Comparison of ENCODE assay signal across 12 mouse cellular contexts in the genomic region with DNA sequence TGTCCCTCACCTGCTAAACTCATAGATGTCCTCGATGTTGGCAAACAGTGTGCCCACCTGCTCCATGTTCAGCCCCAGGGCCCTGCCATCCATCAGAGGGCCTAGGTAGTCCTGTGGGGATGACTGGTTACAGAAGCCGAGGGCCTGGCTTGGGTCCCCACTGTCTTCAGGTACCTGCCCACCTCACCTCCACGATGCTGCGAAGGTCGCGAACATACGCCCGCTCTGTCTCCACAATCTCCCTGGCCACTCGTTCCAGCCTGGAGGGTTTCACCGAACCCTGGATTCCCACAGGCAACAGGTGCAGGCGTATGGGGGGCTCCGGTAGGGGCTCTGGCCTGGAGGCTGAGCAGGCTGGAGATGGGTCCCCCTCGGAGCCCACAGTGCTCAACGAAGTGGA. TPM values are rescaled to one million over a fixed set of nuclear protein-coding genes. Genes with fewer than 3 reads are reported as not detected.
DNase-seq lines count a peak whose midpoint lies in the region; ATAC-seq and TF ChIP-seq lines count a peak whose summit lies in the region.
"Had no signal": no experiment of that assay in that cellular context is flagged by ENCODE, and none has a peak within 500 bp of the region (broad histone marks: within the 10 kb centered on the region; RNA-seq: fewer than 3 reads in every experiment).

No protein-coding gene starts in this region.

- no peak for TF ChIP-seq CTCF in hindbrain, postnatal 0 days (IDR thresholded peaks at IDR 0.05; ENCODE audit: low read depth)

- H3K27me3 ChIP-seq in hindbrain, embryonic 10.5 days (ENCODE audit: insufficient read depth, poor library complexity, severe bottlenecking) = no peaks in the 10 kb centered on the region
- H3K27me3 ChIP-seq in hindbrain, postnatal 0 days (ENCODE audit: insufficient read depth, low read length) = no peaks in the 10 kb centered on the region
- no peaks in the 10 kb centered on the region for H3K27me3 ChIP-seq in embryonic facial prominence, embryonic 12.5 days
- no peaks in the 10 kb centered on the region for H3K27me3 ChIP-seq in heart, embryonic 16.5 days (ENCODE audit: control insufficient read depth, insufficient read depth, low read length)
- peaks cover 16% of the 10 kb centered on the region for H3K27me3 ChIP-seq in liver, embryonic 15.5 days
- H3K27me3 ChIP-seq: CH12.LX had no signal

- peak overlapping the region; percentile 74 for H3K4me3 ChIP-seq in hindbrain, embryonic 10.5 days
- H3K4me3 ChIP-seq in hindbrain, postnatal 0 days (ENCODE audit: low read length) = no peak overlapping the region
- H3K4me3 ChIP-seq in embryonic facial prominence, embryonic 12.5 days = peak overlapping the region; percentile 78
- peak overlapping the region; percentile 82 for H3K4me3 ChIP-seq in heart, embryonic 16.5 days (ENCODE audit: low read length)
- H3K4me3 ChIP-seq in liver, embryonic 15.5 days (replicated peaks) = no peak overlapping the region

- no peak for DNase-seq in hindbrain, embryonic 10.5 days (ENCODE audit: low spot score)
- DNase-seq in hindbrain, postnatal 0 days (ENCODE audit: low spot score) = no peak
- no peak for DNase-seq in cerebellum, adult 18-20 months
- no peak for DNase-seq in ovary, postnatal 14 days (ENCODE audit: low spot score)
- DNase-seq: cerebellum, adult 8-10 months; gastrocnemius, postnatal 14 days; left cerebral cortex, postnatal 4 days had no signal

- peaks cover 50% of the 10 kb centered on the region for H3K4me1 ChIP-seq in hindbrain, embryonic 10.5 days (replicated peaks)
- peaks cover 7% of the 10 kb centered on the region; the same call in 1 of the 2 replicates for H3K4me1 ChIP-seq in hindbrain, postnatal 0 days (ENCODE audit: insufficient read depth, low read length)
- peaks cover 22% of the 10 kb centered on the region for H3K4me1 ChIP-seq in embryonic facial prominence, embryonic 12.5 days
- peaks cover 16% of the 10 kb centered on the region for H3K4me1 ChIP-seq in heart, embryonic 16.5 days (ENCODE audit: control insufficient read depth, insufficient read depth, low read length)
- H3K4me1 ChIP-seq in liver, embryonic 15.5 days (replicated peaks) = peaks cover 46% of the 10 kb centered on the region

- peaks cover 55% of the 10 kb centered on the region for H3K36me3 ChIP-seq in hindbrain, embryonic 10.5 days
- no peaks in the 10 kb centered on the region for H3K36me3 ChIP-seq in hindbrain, postnatal 0 days (ENCODE audit: insufficient read depth, low read length)
- H3K36me3 ChIP-seq in embryonic facial prominence, embryonic 12.5 days = peaks cover 53% of the 10 kb centered on the region
- H3K36me3 ChIP-seq in heart, embryonic 16.5 days (ENCODE audit: control insufficient read depth, insufficient read depth) = peaks cover 18% of the 10 kb centered on the region; the same call in 1 of the 2 replicates
- 0 out of 2 replicates have a peak, but pooled peaks cover 4% of the 10 kb centered on the region for H3K36me3 ChIP-seq in liver, embryonic 15.5 days (replicated peaks)

- peak overlapping the region; percentile 95; the same call in 1 of the 2 replicates for H3K27ac ChIP-seq in hindbrain, embryonic 10.5 days
- H3K27ac ChIP-seq in hindbrain, postnatal 0 days = no peak overlapping the region
- H3K27ac ChIP-seq in embryonic facial prominence, embryonic 12.5 days = no peak overlapping the region
- no peak overlapping the region for H3K27ac ChIP-seq in heart, embryonic 16.5 days (ENCODE audit: low read length)
- H3K27ac ChIP-seq in liver, embryonic 15.5 days (replicated peaks) = no peak overlapping the region

- H3K4me2 ChIP-seq in hindbrain, postnatal 0 days (ENCODE audit: low read depth, low read length) = no peak overlapping the region; the same call in 1 of the 2 replicates
- peak overlapping the region; percentile 98 for H3K4me2 ChIP-seq in embryonic facial prominence, embryonic 12.5 days (replicated peaks)
- peak overlapping the region; percentile 91 for H3K4me2 ChIP-seq in heart, embryonic 16.5 days (ENCODE audit: low read depth, low read length)
- H3K4me2 ChIP-seq in liver, embryonic 15.5 days = 0 out of 2 replicates have a peak overlapping the region, but pooled peaks have one; percentile 95

- no peak for ATAC-seq in hindbrain, postnatal 0 days
- no peak for ATAC-seq in embryonic facial prominence, embryonic 12.5 days (ENCODE audit: insufficient number of reproducible peaks, insufficient read depth, low FRiP score, low TSS enrichment)
- ATAC-seq in heart, embryonic 16.5 days (replicated peaks; ENCODE audit: extremely low read depth, insufficient read depth, low FRiP score) = no peak
- no peak for ATAC-seq in liver, embryonic 15.5 days (ENCODE audit: insufficient read depth)
- no peak for ATAC-seq in megakaryocyte-erythroid progenitor cell, adult 5-6 weeks (replicated peaks; ENCODE audit: low FRiP score, low TSS enrichment, poor library complexity, severe bottlenecking)

- H3K9ac ChIP-seq in hindbrain, postnatal 0 days (replicated peaks; ENCODE audit: low read length) = no peak overlapping the region; the same call in 1 of the 2 replicates
- H3K9ac ChIP-seq in embryonic facial prominence, embryonic 12.5 days = peak overlapping the region; percentile 92
- H3K9ac ChIP-seq in heart, embryonic 16.5 days (ENCODE audit: low read length) = peak overlapping the region; percentile 89
- no peak overlapping the region for H3K9ac ChIP-seq in liver, embryonic 15.5 days

- WGBS in hindbrain, embryonic 10.5 days = 94% methylated on average over 14 of the region's 14 CpGs
- WGBS in hindbrain, postnatal 0 days = 87% methylated on average over 14 of the region's 14 CpGs
- WGBS in embryonic facial prominence, embryonic 12.5 days = 93% methylated on average over 14 of the region's 14 CpGs
- 88% methylated on average over 14 of the region's 14 CpGs for WGBS in heart, embryonic 16.5 days
- 83% methylated on average over 14 of the region's 14 CpGs for WGBS in liver, embryonic 15.5 days (ENCODE audit: insufficient replicate concordance)

- H3K9me3 ChIP-seq in hindbrain, embryonic 10.5 days = no peaks in the 10 kb centered on the region
- H3K9me3 ChIP-seq in hindbrain, postnatal 0 days (ENCODE audit: low read length) = no peaks in the 10 kb centered on the region
- no peaks in the 10 kb centered on the region for H3K9me3 ChIP-seq in embryonic facial prominence, embryonic 12.5 days
- H3K9me3 ChIP-seq in heart, embryonic 16.5 days (replicated peaks; ENCODE audit: control insufficient read depth, low read length) = no peaks in the 10 kb centered on the region
- no peaks in the 10 kb centered on the region for H3K9me3 ChIP-seq in liver, embryonic 15.5 days (replicated peaks)

RNA-seq across cellular contexts. Expression of a gene that starts 2.3 kb away (rescaled TPM):
- polyA plus RNA-seq in hindbrain, embryonic 10.5 days (2016; fragmentation: Nextera tagmentation; extraction: Ambion mirVana) = 82.4 and 93.0 TPM in 2 replicates
- total RNA-seq in hindbrain, postnatal 0 days (2014; rRNA removed) = 18.6 and 20.6 TPM in 2 replicates
- polyA plus RNA-seq in hindbrain, postnatal 0 days (2015; fragmentation: Nextera tagmentation; extraction: Ambion mirVana) = 9.1 and 10.0 TPM in 2 replicates
- polyA plus RNA-seq in embryonic facial prominence, embryonic 12.5 days (2016; fragmentation: Nextera tagmentation; extraction: Ambion mirVana) = 114 and 121 TPM in 2 replicates
- polyA plus RNA-seq in heart, embryonic 16.5 days (2015; fragmentation: Nextera tagmentation; extraction: Ambion mirVana) = 35.8 and 41.8 TPM in 2 replicates
- 4.5 and 5.1 TPM in 2 replicates for polyA plus RNA-seq in liver, embryonic 15.5 days (2015; fragmentation: Nextera tagmentation; extraction: Ambion mirVana)
- total RNA-seq in megakaryocyte-erythroid progenitor cell, adult 5-6 weeks (2014; fragmentation: Nextera tagmentation) = 4.1 and 7.7 TPM in 2 replicates
- 0.19 and 2.3 TPM in 2 replicates for total RNA-seq in megakaryocyte-erythroid progenitor cell, adult 5-6 weeks (2017)

RNA-seq across cellular contexts. Expression of a gene that starts 10.0 kb away (rescaled TPM):
- polyA plus RNA-seq in hindbrain, embryonic 10.5 days (2016; fragmentation: Nextera tagmentation; extraction: Ambion mirVana) = 5.3 and 5.8 TPM in 2 replicates
- 2.1 and 3.9 TPM in 2 replicates for total RNA-seq in hindbrain, postnatal 0 days (2014; rRNA removed)
- polyA plus RNA-seq in hindbrain, postnatal 0 days (2015; fragmentation: Nextera tagmentation; extraction: Ambion mirVana) = 3.0 and 3.4 TPM in 2 replicates
- 7.8 and 8.6 TPM in 2 replicates for polyA plus RNA-seq in embryonic facial prominence, embryonic 12.5 days (2016; fragmentation: Nextera tagmentation; extraction: Ambion mirVana)
- 15.4 and 18.5 TPM in 2 replicates for polyA plus RNA-seq in heart, embryonic 16.5 days (2015; fragmentation: Nextera tagmentation; extraction: Ambion mirVana)
- 8.3 and 8.8 TPM in 2 replicates for polyA plus RNA-seq in liver, embryonic 15.5 days (2015; fragmentation: Nextera tagmentation; extraction: Ambion mirVana)
- total RNA-seq in megakaryocyte-erythroid progenitor cell, adult 5-6 weeks (2014; fragmentation: Nextera tagmentation) = 13.4 and 15.3 TPM in 2 replicates
- 26.9 and 33.7 TPM in 2 replicates for total RNA-seq in megakaryocyte-erythroid progenitor cell, adult 5-6 weeks (2017)

RNA-seq across cellular contexts. Expression of a gene that starts 19.6 kb away (rescaled TPM):
- 777 and 925 TPM in 2 replicates for polyA plus RNA-seq in hindbrain, embryonic 10.5 days (2016; fragmentation: Nextera tagmentation; extraction: Ambion mirVana)
- 97.7 and 154 TPM in 2 replicates for total RNA-seq in hindbrain, postnatal 0 days (2014; rRNA removed)
- 539 and 575 TPM in 2 replicates for polyA plus RNA-seq in hindbrain, postnatal 0 days (2015; fragmentation: Nextera tagmentation; extraction: Ambion mirVana)
- 836 and 855 TPM in 2 replicates for polyA plus RNA-seq in embryonic facial prominence, embryonic 12.5 days (2016; fragmentation: Nextera tagmentation; extraction: Ambion mirVana)
- polyA plus RNA-seq in heart, embryonic 16.5 days (2015; fragmentation: Nextera tagmentation; extraction: Ambion mirVana) = 506 and 555 TPM in 2 replicates
- 540 and 619 TPM in 2 replicates for polyA plus RNA-seq in liver, embryonic 15.5 days (2015; fragmentation: Nextera tagmentation; extraction: Ambion mirVana)
- total RNA-seq in megakaryocyte-erythroid progenitor cell, adult 5-6 weeks (2014; fragmentation: Nextera tagmentation) = 3,991 and 4,625 TPM in 2 replicates
- 881 and 1,091 TPM in 2 replicates for total RNA-seq in megakaryocyte-erythroid progenitor cell, adult 5-6 weeks (2017)

RNA-seq across cellular contexts. Expression of a gene that starts 22.5 kb away (rescaled TPM):
- 62.9 and 65.0 TPM in 2 replicates for polyA plus RNA-seq in hindbrain, embryonic 10.5 days (2016; fragmentation: Nextera tagmentation; extraction: Ambion mirVana)
- 33.6 and 39.5 TPM in 2 replicates for total RNA-seq in hindbrain, postnatal 0 days (2014; rRNA removed)
- polyA plus RNA-seq in hindbrain, postnatal 0 days (2015; fragmentation: Nextera tagmentation; extraction: Ambion mirVana) = 42.1 and 42.9 TPM in 2 replicates
- 51.1 and 52.0 TPM in 2 replicates for polyA plus RNA-seq in embryonic facial prominence, embryonic 12.5 days (2016; fragmentation: Nextera tagmentation; extraction: Ambion mirVana)
- 41.3 and 50.1 TPM in 2 replicates for polyA plus RNA-seq in heart, embryonic 16.5 days (2015; fragmentation: Nextera tagmentation; extraction: Ambion mirVana)
- 23.9 and 25.6 TPM in 2 replicates for polyA plus RNA-seq in liver, embryonic 15.5 days (2015; fragmentation: Nextera tagmentation; extraction: Ambion mirVana)
- 22.3 and 28.9 TPM in 2 replicates for total RNA-seq in megakaryocyte-erythroid progenitor cell, adult 5-6 weeks (2014; fragmentation: Nextera tagmentation)
- 9.9 and 16.0 TPM in 2 replicates for total RNA-seq in megakaryocyte-erythroid progenitor cell, adult 5-6 weeks (2017)

RNA-seq across cellular contexts. Expression of a gene that starts 22.7 kb away (rescaled TPM):
- 83.2 and 85.4 TPM in 2 replicates for polyA plus RNA-seq in hindbrain, embryonic 10.5 days (2016; fragmentation: Nextera tagmentation; extraction: Ambion mirVana)
- 56.7 and 67.6 TPM in 2 replicates for total RNA-seq in hindbrain, postnatal 0 days (2014; rRNA removed)
- polyA plus RNA-seq in hindbrain, postnatal 0 days (2015; fragmentation: Nextera tagmentation; extraction: Ambion mirVana) = 83.0 and 84.1 TPM in 2 replicates
- polyA plus RNA-seq in embryonic facial prominence, embryonic 12.5 days (2016; fragmentation: Nextera tagmentation; extraction: Ambion mirVana) = 82.2 and 85.5 TPM in 2 replicates
- polyA plus RNA-seq in heart, embryonic 16.5 days (2015; fragmentation: Nextera tagmentation; extraction: Ambion mirVana) = 78.9 and 79.9 TPM in 2 replicates
- polyA plus RNA-seq in liver, embryonic 15.5 days (2015; fragmentation: Nextera tagmentation; extraction: Ambion mirVana) = 24.6 and 26.2 TPM in 2 replicates
- total RNA-seq in megakaryocyte-erythroid progenitor cell, adult 5-6 weeks (2014; fragmentation: Nextera tagmentation) = 65.0 and 84.6 TPM in 2 replicates
- total RNA-seq in megakaryocyte-erythroid progenitor cell, adult 5-6 weeks (2017) = 129 and 149 TPM in 2 replicates

Comparison
In these comparisons a context has a peak if more than half of its experiments do, and no peak if none do; other contexts are left out.
1. H3K4me3 ChIP-seq: peak in hindbrain, embryonic 10.5 days (single experiment), embryonic facial prominence, embryonic 12.5 days (single experiment) and heart, embryonic 16.5 days (single experiment); none in hindbrain, postnatal 0 days (single experiment) and liver, embryonic 15.5 days (single experiment).
2. H3K9ac ChIP-seq: peak in embryonic facial prominence, embryonic 12.5 days (single experiment) and heart, embryonic 16.5 days (single experiment); none in hindbrain, postnatal 0 days (single experiment) and liver, embryonic 15.5 days (single experiment).